Mouse (Mus musculus) intestine, embryonic 16.5 days (tissue): ENCODE measurements around the gene 9930111J21Rik2. TPM values are rescaled to one million over a fixed set of nuclear protein-coding genes. Genes with fewer than 3 reads are reported as not detected.
"Not testable (repeated sequence)": the region's sequence is repeated elsewhere in the genome, so short reads cannot be mapped to it uniquely, and the experiment has no call there.

Source experiments
- ATAC-seq: fragments of 200-750 bp; cut with Nextera tagmentation; 2 replicates; pipeline ENCODE4 v1.8.0; 2017; ENCODE audit warnings: moderate TSS enrichment, moderate library complexity
- H3K27ac ChIP-seq: fragments of 300-500 bp; sonication (generic); 2 replicates; pipeline ENCODE4 v1.5.1; 2014; ENCODE audit warnings: mild to moderate bottlenecking, low read length
- H3K27me3 ChIP-seq: fragments of 300-500 bp; sonication (generic); replicated peaks from 2 replicates; pipeline ENCODE4 v1.6.1; 2014; ENCODE audit warnings: low read length, control low read depth, mixed read lengths; ENCODE audit not compliant: control insufficient read depth, insufficient read depth
- H3K36me3 ChIP-seq: fragments of 300-500 bp; sonication (generic); 2 replicates; pipeline ENCODE4 v1.6.1; 2014; ENCODE audit warnings: low read length, control low read depth; ENCODE audit not compliant: control insufficient read depth, insufficient read depth
- H3K4me1 ChIP-seq: fragments of 300-500 bp; sonication (generic); 2 replicates; pipeline ENCODE4 v1.6.1; 2014; ENCODE audit warnings: low read length, control low read depth, mixed read lengths; ENCODE audit not compliant: control insufficient read depth, insufficient read depth
- H3K4me2 ChIP-seq: fragments of 300-500 bp; sonication (generic); 2 replicates; pipeline ENCODE4 v1.6.1; 2014; ENCODE audit warnings: low read depth, low read length, control low read depth
- H3K4me3 ChIP-seq: fragments of 300-500 bp; sonication (generic); 2 replicates; pipeline ENCODE4 v1.5.1; 2014; ENCODE audit warnings: mild to moderate bottlenecking, low read length
- H3K9ac ChIP-seq: fragments of 300-500 bp; sonication (generic); 2 replicates; pipeline ENCODE4 v1.6.1; 2014; ENCODE audit warnings: low read depth, low read length
- H3K9me3 ChIP-seq: fragments of 300-500 bp; sonication (generic); 2 replicates; pipeline ENCODE4 v1.6.1; 2016; ENCODE audit warnings: low read length, control low read depth; ENCODE audit not compliant: control insufficient read depth
- WGBS: fragments of 180-500 bp; shearing (Covaris S2); extraction: QIAGEN DNeasy Blood & Tissue Kit; methylation state at CpG from one replicate; pipeline ENCODE4 v1.1.7; 2014; 5-methylcytosine and 5-hydroxymethylcytosine counted together
- polyA plus RNA-seq: library from polyadenylated mRNA; unstranded; fragments of >200 nt; fragmentation: Nextera tagmentation; extraction: Ambion mirVana; gene quantifications from 2 replicates; pipeline ENCODE4 v1.2.1, GENCODE M21; 2015

The 9930111J21Rik2 gene
- polyA plus RNA-seq, 1 experiment from 2014 or later, result 0.65 TPM

DNA sequence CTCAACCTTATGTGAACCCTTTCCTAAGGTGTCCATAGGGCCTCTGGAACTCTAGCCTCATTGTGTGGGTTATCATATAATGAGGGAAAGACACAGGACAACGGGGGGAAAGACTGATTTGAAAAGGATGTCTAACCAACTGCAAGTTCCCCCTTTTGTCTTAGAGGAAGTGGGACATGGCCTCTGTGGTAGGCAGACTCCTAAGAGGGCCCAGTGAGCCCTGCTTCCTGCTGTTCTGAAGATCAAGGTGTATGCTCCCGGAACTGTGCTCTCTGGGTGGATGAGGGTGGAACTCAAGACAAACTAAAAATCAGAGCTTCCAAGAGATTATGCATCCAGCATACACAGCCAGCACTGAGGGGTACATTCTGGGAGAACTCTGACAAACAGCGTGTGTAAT is 62.8 kb downstream of the 9930111J21Rik2 start:
- not testable (repeated sequence) for H3K4me1 ChIP-seq, H3K36me3 ChIP-seq, H3K27ac ChIP-seq, H3K9me3 ChIP-seq, H3K27me3 ChIP-seq, ATAC-seq, H3K9ac ChIP-seq, H3K4me2 ChIP-seq, H3K4me3 ChIP-seq
- WGBS, result 69% methylated on average over 2 of the region's 3 CpGs

DNA sequence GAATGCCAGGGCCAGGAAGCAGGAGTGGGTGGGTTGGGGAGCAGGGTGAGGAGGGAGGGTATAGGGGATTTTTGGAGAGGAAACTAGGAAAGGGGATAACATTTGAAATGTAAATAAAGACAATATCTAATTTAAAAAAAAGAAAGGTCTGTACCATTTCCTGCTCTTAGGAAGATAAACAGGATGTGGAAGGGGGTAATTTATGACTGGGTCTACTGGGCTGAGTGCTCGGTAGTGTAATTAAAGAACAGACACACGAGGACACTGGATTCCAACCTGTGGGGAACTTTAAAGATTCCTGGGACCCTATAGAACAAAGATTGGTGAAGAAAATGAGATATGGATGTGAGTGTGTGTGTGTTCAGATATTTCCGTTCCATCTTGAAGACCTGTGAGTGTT is 68.2 kb downstream of the 9930111J21Rik2 start:
- not testable (repeated sequence) for ATAC-seq, H3K4me1 ChIP-seq, H3K4me2 ChIP-seq, H3K27me3 ChIP-seq, H3K4me3 ChIP-seq, H3K9me3 ChIP-seq, H3K9ac ChIP-seq, H3K36me3 ChIP-seq, H3K27ac ChIP-seq
- no CpG with 5 or more reads among the region's 3 CpGs for whole genome bisulfite sequencing

DNA sequence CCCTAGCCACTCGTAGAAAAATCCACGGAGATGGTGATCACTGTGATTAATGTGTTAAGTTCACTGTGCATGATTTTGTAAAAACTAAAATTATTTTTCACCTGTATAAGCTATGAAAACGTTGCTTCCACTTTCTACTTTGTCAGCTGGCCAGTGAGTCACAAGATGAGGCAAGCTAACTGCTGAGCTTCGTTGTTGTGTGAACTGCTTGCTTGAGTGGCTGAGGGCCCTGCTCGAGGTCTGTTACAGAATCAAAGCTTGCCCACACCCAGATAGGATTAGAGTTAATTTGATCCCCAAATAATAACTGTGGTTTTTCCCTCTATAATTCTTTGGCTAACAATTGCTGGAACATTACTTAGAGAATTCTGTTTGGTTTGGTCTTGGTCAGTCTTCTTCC is 71.0 kb downstream of the 9930111J21Rik2 start:
- H3K9ac ChIP-seq, H3K9me3 ChIP-seq, H3K27me3 ChIP-seq, ATAC-seq, H3K4me2 ChIP-seq, H3K27ac ChIP-seq, H3K4me3 ChIP-seq, H3K4me1 ChIP-seq, H3K36me3 ChIP-seq: not testable (repeated sequence)
- WGBS, result no CpG with 5 or more reads among the region's 5 CpGs

DNA sequence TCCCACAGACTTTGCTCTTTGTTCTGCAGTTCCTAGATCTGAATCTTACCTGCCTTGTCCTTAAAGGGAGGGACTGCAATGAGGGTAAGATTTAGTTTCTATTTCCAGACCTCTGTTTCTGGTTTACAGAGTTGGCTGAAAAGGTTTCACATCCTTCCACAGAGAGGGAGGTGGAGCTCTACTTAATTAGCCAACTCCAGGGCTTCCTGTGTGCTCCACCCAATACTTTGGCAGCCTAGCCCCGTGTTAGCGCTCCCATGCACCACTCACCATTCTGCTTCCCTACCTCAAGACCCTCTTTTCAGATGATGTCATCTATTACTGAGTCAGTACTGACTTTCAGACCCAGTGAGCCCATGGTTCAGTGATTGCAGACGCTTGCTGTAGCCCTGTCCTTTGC is 71.8 kb downstream of the 9930111J21Rik2 start, which contains the start of gene 9930111J21Rik1:
Gene 9930111J21Rik1 (minus strand): TSS at position 148 of the 400 bp plus-strand sequence.
- not testable (repeated sequence) for H3K27ac ChIP-seq, ATAC-seq, H3K9ac ChIP-seq

DNA sequence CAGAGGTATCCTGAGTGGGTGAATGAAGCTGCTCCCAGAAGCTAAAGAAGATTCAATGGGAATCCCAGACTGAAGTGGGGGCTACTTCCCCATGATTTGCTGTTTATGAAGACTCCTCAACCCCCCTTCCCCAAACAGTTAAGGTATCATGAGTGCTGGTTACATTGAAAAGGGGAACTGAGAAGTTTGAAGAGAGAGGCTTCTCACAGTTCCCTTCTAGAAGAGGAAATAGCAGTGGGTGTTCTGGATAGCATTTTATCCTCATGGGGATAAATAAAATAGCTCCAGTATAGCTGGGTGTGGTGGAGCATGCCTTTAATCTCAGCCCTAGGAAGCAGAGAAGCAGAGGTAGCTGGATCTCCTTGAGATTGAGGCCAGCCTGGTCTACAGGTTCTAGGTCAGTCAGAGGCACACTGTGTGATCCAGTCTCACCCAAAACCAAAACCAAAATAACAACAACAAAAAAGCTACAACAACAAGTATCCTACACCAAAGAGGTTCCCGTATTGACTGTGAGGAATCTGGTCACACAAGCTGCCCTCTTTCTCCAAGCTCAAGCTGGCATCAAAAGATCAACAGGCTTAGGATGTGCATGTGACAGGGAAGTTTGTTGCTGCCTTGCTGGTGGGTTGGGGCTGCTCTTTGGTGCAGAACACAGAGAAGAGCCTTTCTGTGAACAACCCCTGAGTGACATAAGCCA is 72.7 kb downstream of the 9930111J21Rik2 start, which contains the start of gene Olfr56:
Gene Olfr56 (plus strand): TSS at position 650 of the 700 bp plus-strand sequence.
- not testable (repeated sequence) for H3K4me2 ChIP-seq, H3K9me3 ChIP-seq, H3K4me1 ChIP-seq, ATAC-seq, H3K9ac ChIP-seq, H3K27ac ChIP-seq, H3K4me3 ChIP-seq, H3K27me3 ChIP-seq, H3K36me3 ChIP-seq
- no CpG with 5 or more reads among the region's 1 CpGs for WGBS

More for the DNA sequence above, 71.8 kb downstream of the 9930111J21Rik2 start, which contains the start of gene 9930111J21Rik1:
- not testable (repeated sequence) for H3K4me2 ChIP-seq, H3K36me3 ChIP-seq, H3K4me3 ChIP-seq, H3K9me3 ChIP-seq, H3K4me1 ChIP-seq, H3K27me3 ChIP-seq
- WGBS, result no CpG with 5 or more reads among the region's 3 CpGs

DNA sequence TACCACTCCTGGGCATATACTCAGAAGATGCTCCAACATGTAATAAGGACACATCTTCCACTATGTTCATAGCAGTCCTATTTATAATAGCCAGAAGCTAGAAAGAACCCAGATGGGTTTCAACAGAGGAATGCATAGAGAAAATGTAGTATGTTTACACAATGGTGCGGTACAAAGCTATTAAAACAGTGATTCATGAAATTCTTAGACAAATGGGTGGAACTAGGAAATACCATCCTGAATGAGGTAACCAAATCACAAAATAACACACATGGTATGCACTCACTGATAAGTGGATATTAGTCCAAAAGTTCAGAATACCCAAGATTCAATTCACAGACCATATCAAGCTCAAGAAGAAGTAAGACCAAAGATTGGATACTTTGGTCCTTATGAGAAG is 76.4 kb downstream of the 9930111J21Rik2 start:
- not testable (repeated sequence) for H3K36me3 ChIP-seq, H3K9me3 ChIP-seq, H3K4me1 ChIP-seq, H3K4me2 ChIP-seq, H3K27me3 ChIP-seq, H3K4me3 ChIP-seq, H3K27ac ChIP-seq, ATAC-seq, H3K9ac ChIP-seq
- WGBS, result no CpG with 5 or more reads among the region's 1 CpGs

Other genes starting within 250 kb of the 9930111J21Rik2 start
- gene Trim41, start 233.9 kb downstream of the 9930111J21Rik2 start, polyA plus RNA-seq, result 4.1 and 5.9 TPM in 2 replicates
- gene Trim7, start 225.1 kb downstream of the 9930111J21Rik2 start, polyA plus RNA-seq, result 0.78 and 1.2 TPM in 2 replicates
- gene Gm12184, start 224.6 kb downstream of the 9930111J21Rik2 start, polyA plus RNA-seq, result 1.3 and 1.4 TPM in 2 replicates
- gene Irgm1, start 179.6 kb downstream of the 9930111J21Rik2 start, polyA plus RNA-seq, result 15.6 and 15.8 TPM in 2 replicates
- gene Gm5431, start 149.0 kb downstream of the 9930111J21Rik2 start, polyA plus RNA-seq, result 0.28 and 0.37 TPM in 2 replicates
- 3.5 and 4.6 TPM in 2 replicates for gene Psme2b, start 105.1 kb downstream of the 9930111J21Rik2 start, polyA plus RNA-seq
- 0.10 TPM in 1 of 2 replicates, not detected in the other for gene Olfr56, start 72.4 kb downstream of the 9930111J21Rik2 start, polyA plus RNA-seq
- gene 9930111J21Rik1, start 71.8 kb downstream of the 9930111J21Rik2 start, polyA plus RNA-seq, result 0.70 and 1.1 TPM in 2 replicates
- gene Gm12185, start 59.0 kb downstream of the 9930111J21Rik2 start, polyA plus RNA-seq, result not detected in 2 replicates
- 1.9 and 2.1 TPM in 2 replicates for gene Tgtp1, start 57.1 kb downstream of the 9930111J21Rik2 start, polyA plus RNA-seq
- 0.86 and 1.0 TPM in 2 replicates for gene Tgtp2, start 13.0 kb upstream of the 9930111J21Rik2 start, polyA plus RNA-seq
- 3.2 and 3.6 TPM in 2 replicates for gene Ifi47, start 25.3 kb upstream of the 9930111J21Rik2 start, polyA plus RNA-seq
- gene Olfr1396, start 63.6 kb upstream of the 9930111J21Rik2 start, polyA plus RNA-seq, result not detected in 2 replicates
- gene Olfr1395, start 91.0 kb upstream of the 9930111J21Rik2 start, polyA plus RNA-seq, result not detected in 2 replicates
- gene Olfr1394, start 103.1 kb upstream of the 9930111J21Rik2 start, polyA plus RNA-seq, result not detected in 2 replicates
- 1.6 TPM in 2 replicates for gene Btnl9, start 135.9 kb upstream of the 9930111J21Rik2 start, polyA plus RNA-seq
- 20.7 and 23.1 TPM in 2 replicates for gene Zfp62, start 152.1 kb upstream of the 9930111J21Rik2 start, polyA plus RNA-seq
- gene Mgat1, start 192.9 kb upstream of the 9930111J21Rik2 start, polyA plus RNA-seq, result 62.4 and 65.8 TPM in 2 replicates
- gene Olfr1393, start 227.1 kb upstream of the 9930111J21Rik2 start, polyA plus RNA-seq, result 0.13 TPM in 1 of 2 replicates, not detected in the other
- gene Olfr1392, start 234.0 kb upstream of the 9930111J21Rik2 start, polyA plus RNA-seq, result not detected in 2 replicates